Mouse (Mus musculus) CD8-positive naive resting alpha-beta T cell, adult 57 days (primary cell): ENCODE measurements around the gene Nup54. TPM values are rescaled to one million over a fixed set of nuclear protein-coding genes. Genes with fewer than 3 reads are reported as not detected.

ENCODE experiments used
- total RNA-seq: library from RNA; stranded (reverse); gene quantifications from one replicate; pipeline ENCODE4 v1.2.4, GENCODE M21; 2023

The Nup54 gene
- 49.2 TPM for total RNA-seq

DNA sequence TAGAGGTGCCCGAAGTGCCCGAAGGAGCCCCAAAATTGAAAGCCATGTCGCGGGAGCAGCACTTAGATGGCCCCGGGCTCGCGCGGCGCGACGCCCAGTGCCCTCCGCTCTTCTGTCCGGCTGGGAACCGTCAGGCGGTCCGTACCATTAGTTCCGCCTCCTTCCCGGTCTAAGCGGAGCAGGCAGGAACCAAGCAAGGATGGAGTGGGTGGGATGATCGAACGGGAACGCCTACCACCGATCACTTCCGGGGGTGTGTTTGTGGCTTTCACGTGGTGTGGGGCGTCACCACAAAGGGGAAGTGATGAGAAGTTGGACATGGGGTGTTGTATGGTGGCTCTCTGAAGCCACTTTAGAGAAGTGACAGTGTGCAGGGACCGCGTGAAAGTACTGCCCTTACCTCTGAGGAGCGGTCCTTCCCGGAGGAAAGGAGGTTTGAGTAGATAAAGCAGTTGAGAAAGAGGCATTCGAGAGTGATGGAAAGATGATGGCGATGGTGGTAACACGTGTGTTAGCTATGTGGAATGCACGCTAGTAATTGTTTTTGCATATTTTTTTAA is at the start of gene Nup54:
Gene Nup54 (minus strand): TSS at position 195 of the 560 bp plus-strand sequence.

Other genes with a start within 250 kb of the Nup54 start
- not detected for gene U90926, start 219.8 kb downstream of the Nup54 start, total RNA-seq
- not detected for gene Ppef2, start 178.9 kb downstream of the Nup54 start, total RNA-seq
- gene Naaa, start 157.0 kb downstream of the Nup54 start, total RNA-seq = 7.2 TPM
- gene Sdad1, start 124.7 kb downstream of the Nup54 start, total RNA-seq = 83.2 TPM
- 2.4 TPM for gene Cxcl9, start 107.1 kb downstream of the Nup54 start, total RNA-seq
- gene Art3, start 103.4 kb downstream of the Nup54 start, total RNA-seq = 2.4 TPM
- 0.70 TPM for gene Cxcl10, start 86.3 kb downstream of the Nup54 start, total RNA-seq
- 35.9 TPM for gene Scarb2, start 71.6 kb upstream of the Nup54 start, total RNA-seq
- gene Fam47e, start 119.8 kb upstream of the Nup54 start, total RNA-seq = not detected
- not detected for gene Stbd1, start 167.8 kb upstream of the Nup54 start, total RNA-seq
- gene Ccdc158, start 240.1 kb upstream of the Nup54 start, total RNA-seq = not detected
- gene Shroom3, start 248.2 kb upstream of the Nup54 start, total RNA-seq = not detected